Mouse (Mus musculus): ENCODE measurements around the gene Iffo2. TPM values are rescaled to one million over a fixed set of nuclear protein-coding genes. Genes with fewer than 3 reads are reported as not detected.
A peak's percentile ranks its signal among the peaks of the same experiment; 100 is the strongest.

Gene Iffo2
- polyA plus RNA-seq, 1 experiment from 2014 or later: 5.1 TPM

GRCm38 (mm10) chr4:139596715-139597114 is 66.4 kb downstream of the Iffo2 start:
- H3K4me2 ChIP-seq (replicated peaks): 0 out of 2 replicates have a peak overlapping the region, but pooled peaks have one; percentile 12
- H3K27ac ChIP-seq (replicated peaks): peak overlapping the region; percentile 90
- H3K4me1 ChIP-seq: peaks cover 87% of the 10 kb centered on the region
- 30% methylated on average over 9 of the region's 9 CpGs for WGBS
- H3K9ac ChIP-seq: no peak overlapping the region; the same call in 1 of the 2 replicates
- no peak overlapping the region for H3K4me3 ChIP-seq (replicated peaks)
- no peak for ATAC-seq (ENCODE audit: insufficient number of reproducible peaks, low FRiP score, low TSS enrichment, low read depth)
- no peaks in the 10 kb centered on the region for H3K27me3 ChIP-seq
- H3K9me3 ChIP-seq (replicated peaks): no peaks in the 10 kb centered on the region
- H3K36me3 ChIP-seq: no peaks in the 10 kb centered on the region

GRCm38 (mm10) chr4:139597286-139598284 is 67.2 kb downstream of the Iffo2 start:
- Histone ChIP-seq H3K4me1 (peaks cover 94% of the 10 kb centered on the region), H3K4me3 (replicated peaks) (no peak overlapping the region), H3K27me3 (no peaks in the 10 kb centered on the region), H3K9ac (no peak overlapping the region), H3K27ac (replicated peaks) (peak overlapping the region; percentile 90), H3K4me2 (replicated peaks) (peak overlapping the region; percentile 44; the same call in 1 of the 2 replicates), H3K36me3 (no peaks in the 10 kb centered on the region), H3K9me3 (replicated peaks) (no peaks in the 10 kb centered on the region)
- 36% methylated on average over 20 of the region's 20 CpGs for WGBS
- ATAC-seq (ENCODE audit: insufficient number of reproducible peaks, low FRiP score, low TSS enrichment, low read depth): no peak

- H3K4me2 ChIP-seq (replicated peaks): peak overlapping the region; percentile 44
- peaks cover 94% of the 10 kb centered on the region for H3K4me1 ChIP-seq
- no peaks in the 10 kb centered on the region for H3K36me3 ChIP-seq
- no peaks in the 10 kb centered on the region for H3K9me3 ChIP-seq (replicated peaks)
- H3K9ac ChIP-seq: no peak overlapping the region
- peak overlapping the region; percentile 90 for H3K27ac ChIP-seq (replicated peaks)
- 15% methylated on average over 13 of the region's 13 CpGs for WGBS
- no peak overlapping the region for H3K4me3 ChIP-seq (replicated peaks)
- H3K27me3 ChIP-seq: no peaks in the 10 kb centered on the region
- no peak for ATAC-seq (ENCODE audit: insufficient number of reproducible peaks, low FRiP score, low TSS enrichment, low read depth)
Observed at GRCm38 (mm10) chr4:139598356-139598755, 68.0 kb downstream of the Iffo2 start.

- Histone ChIP-seq H3K36me3 (no peaks in the 10 kb centered on the region), H3K4me2 (replicated peaks) (peak overlapping the region; percentile 44), H3K9me3 (replicated peaks) (no peaks in the 10 kb centered on the region), H3K4me1 (peaks cover 89% of the 10 kb centered on the region), H3K27me3 (no peaks in the 10 kb centered on the region), H3K9ac (no peak overlapping the region), H3K27ac (replicated peaks) (peak overlapping the region; percentile 90), H3K4me3 (replicated peaks) (peak overlapping the region; percentile 24)
- under 1% methylated on average over 12 of the region's 12 CpGs for WGBS
- ATAC-seq (ENCODE audit: insufficient number of reproducible peaks, low FRiP score, low TSS enrichment, low read depth): peak; percentile 72
Observed at GRCm38 (mm10) chr4:139598950-139599518, 68.7 kb downstream of the Iffo2 start.

GRCm38 (mm10) chr4:139601519-139602356 is 71.4 kb downstream of the Iffo2 start:
- Histone ChIP-seq H3K9ac (no peak overlapping the region), H3K4me3 (replicated peaks) (no peak overlapping the region), H3K36me3 (peaks cover 17% of the 10 kb centered on the region), H3K4me2 (replicated peaks) (no peak overlapping the region), H3K4me1 (peaks cover 65% of the 10 kb centered on the region), H3K27ac (replicated peaks) (peak overlapping the region; percentile 90), H3K9me3 (replicated peaks) (no peaks in the 10 kb centered on the region), H3K27me3 (no peaks in the 10 kb centered on the region)
- WGBS: 51% methylated on average over 7 of the region's 7 CpGs
- ATAC-seq (ENCODE audit: insufficient number of reproducible peaks, low FRiP score, low TSS enrichment, low read depth): no peak

GRCm38 (mm10) chr4:139602357-139603244 is 72.3 kb downstream of the Iffo2 start, which contains the start of gene Gm21969:
Gene Gm21969, plus strand, starts transcription at chr4:139603186.
- Histone ChIP-seq H3K27me3 (no peaks in the 10 kb centered on the region), H3K9ac (no peak within 1 kb of the TSS), H3K36me3 (peaks cover 25% of the 10 kb centered on the region), H3K9me3 (replicated peaks) (no peaks in the 10 kb centered on the region), H3K4me1 (peaks cover 56% of the 10 kb centered on the region), H3K27ac (replicated peaks) (peak within 1 kb of the TSS; percentile 90), H3K4me3 (replicated peaks) (no peak within 1 kb of the TSS), H3K4me2 (replicated peaks) (no peak within 1 kb of the TSS)
- no peak for ATAC-seq (ENCODE audit: insufficient number of reproducible peaks, low FRiP score, low TSS enrichment, low read depth)
- WGBS: 51% methylated on average over 14 of the region's 14 CpGs

GRCm38 (mm10) chr4:139605216-139605615 is 74.9 kb downstream of the Iffo2 start:
- no peak overlapping the region for H3K4me3 ChIP-seq (replicated peaks)
- peaks cover 31% of the 10 kb centered on the region for H3K4me1 ChIP-seq
- no peak overlapping the region for H3K27ac ChIP-seq (replicated peaks)
- ATAC-seq (ENCODE audit: insufficient number of reproducible peaks, low FRiP score, low TSS enrichment, low read depth): no peak
- no peaks in the 10 kb centered on the region for H3K9me3 ChIP-seq (replicated peaks)
- peaks cover 35% of the 10 kb centered on the region for H3K36me3 ChIP-seq
- H3K27me3 ChIP-seq: no peaks in the 10 kb centered on the region
- WGBS: 83% methylated on average over 11 of the region's 11 CpGs
- H3K4me2 ChIP-seq (replicated peaks): no peak overlapping the region
- no peak overlapping the region for H3K9ac ChIP-seq

- no peak overlapping the region for H3K27ac ChIP-seq (replicated peaks)
- no peak for ATAC-seq (ENCODE audit: insufficient number of reproducible peaks, low FRiP score, low TSS enrichment, low read depth)
- 97% methylated on average over 5 of the region's 5 CpGs for WGBS
- no peaks in the 10 kb centered on the region for H3K9me3 ChIP-seq (replicated peaks)
- H3K27me3 ChIP-seq: no peaks in the 10 kb centered on the region
- peaks cover 24% of the 10 kb centered on the region for H3K4me1 ChIP-seq
- peaks cover 35% of the 10 kb centered on the region for H3K36me3 ChIP-seq
- no peak overlapping the region for H3K4me3 ChIP-seq (replicated peaks)
- H3K4me2 ChIP-seq (replicated peaks): no peak overlapping the region
- H3K9ac ChIP-seq: no peak overlapping the region
Observed at GRCm38 (mm10) chr4:139606732-139607131, 76.4 kb downstream of the Iffo2 start.

- H3K9me3 ChIP-seq (replicated peaks): no peaks in the 10 kb centered on the region
- no peak overlapping the region for H3K9ac ChIP-seq
- no peak for ATAC-seq (ENCODE audit: insufficient number of reproducible peaks, low FRiP score, low TSS enrichment, low read depth)
- peaks cover 10% of the 10 kb centered on the region for H3K4me1 ChIP-seq
- no peaks in the 10 kb centered on the region for H3K27me3 ChIP-seq
- peaks cover 48% of the 10 kb centered on the region for H3K36me3 ChIP-seq
- WGBS: 78% methylated on average over 4 of the region's 4 CpGs
- H3K4me3 ChIP-seq (replicated peaks): no peak overlapping the region
- H3K27ac ChIP-seq (replicated peaks): no peak overlapping the region
- H3K4me2 ChIP-seq (replicated peaks): no peak overlapping the region
Observed at GRCm38 (mm10) chr4:139608975-139609374, 78.6 kb downstream of the Iffo2 start.

GRCm38 (mm10) chr4:139610954-139611353 is 80.6 kb downstream of the Iffo2 start:
- H3K4me3 ChIP-seq (replicated peaks): no peak overlapping the region
- 41% methylated on average over 6 of the region's 6 CpGs for WGBS
- H3K4me2 ChIP-seq (replicated peaks): no peak overlapping the region
- H3K27me3 ChIP-seq: no peaks in the 10 kb centered on the region
- peaks cover 11% of the 10 kb centered on the region for H3K4me1 ChIP-seq
- 0 out of 2 replicates have a peak overlapping the region, but pooled peaks have one; percentile 28 for H3K27ac ChIP-seq (replicated peaks)
- H3K9me3 ChIP-seq (replicated peaks): no peaks in the 10 kb centered on the region
- H3K36me3 ChIP-seq: peaks cover 50% of the 10 kb centered on the region
- no peak for ATAC-seq (ENCODE audit: insufficient number of reproducible peaks, low FRiP score, low TSS enrichment, low read depth)
- H3K9ac ChIP-seq: no peak overlapping the region

Measured in embryonic facial prominence, embryonic 15.5 days (tissue).